Mouse (Mus musculus) heart, adult 8-10 months (tissue): ENCODE data around the gene Actl10. TPM values are rescaled to one million over a fixed set of nuclear protein-coding genes. Genes with fewer than 3 reads are reported as not detected.
A peak's percentile ranks its signal among the peaks of the same experiment; 100 is the strongest.

Experiments
- DNase-seq: peaks from one replicate; pipeline ENCODE4 v3.0.0; 2022; ENCODE audit warnings: low spot score
- total RNA-seq, 4 experiments: library from RNA; stranded (reverse); gene quantifications; 2 replicates each; pipeline ENCODE4 v1.2.4; 2022

The Actl10 gene
- total RNA-seq: not detected

DNA sequence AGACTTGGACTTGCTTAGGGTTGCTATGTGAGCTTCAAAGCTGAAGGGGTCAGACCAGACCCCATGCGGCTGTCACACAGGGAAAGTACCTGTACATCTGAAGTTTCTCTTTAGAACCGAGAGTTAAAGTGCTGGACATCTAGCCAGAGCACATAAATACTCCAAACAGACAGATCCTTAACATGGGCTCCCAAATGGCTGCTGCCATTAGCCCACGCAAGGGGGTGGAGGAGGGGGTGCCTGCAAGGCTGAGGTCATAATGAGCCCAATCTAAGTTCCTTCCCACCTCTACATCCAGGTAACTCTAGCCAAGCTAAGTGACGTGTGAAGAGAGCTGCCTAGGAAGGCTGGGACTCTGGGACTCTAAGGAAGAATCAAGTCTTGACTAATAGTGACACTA, at the start of gene Actl10:
Actl10 (plus strand) TSS at position 301 of the 400 bp plus-strand sequence.
- DNase-seq: no peak

DNA sequence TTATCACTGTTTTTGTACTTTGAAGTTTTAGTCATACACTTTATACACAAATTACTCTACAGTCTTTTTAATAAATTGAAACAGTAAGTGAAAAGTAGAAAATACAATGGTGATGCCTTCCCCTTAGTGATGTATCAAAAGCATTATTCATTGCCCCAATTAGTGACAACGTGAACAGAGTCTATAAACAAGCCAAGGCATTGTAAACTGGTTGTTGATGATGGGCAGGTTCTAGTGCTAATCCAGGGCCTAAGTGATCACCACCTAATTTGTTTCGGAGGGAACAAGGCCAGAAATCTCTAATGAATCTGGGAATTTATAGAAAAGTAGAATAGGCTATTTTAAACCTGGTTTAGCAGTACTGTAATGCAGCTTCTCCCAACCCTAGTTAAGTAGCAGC, 44.5 kb upstream of the Actl10 start:
- DNase-seq: no peak

GRCm38 (mm10) chr2:154507566-154508283, 43.9 kb upstream of the Actl10 start:
- DNase-seq: no peak

DNA sequence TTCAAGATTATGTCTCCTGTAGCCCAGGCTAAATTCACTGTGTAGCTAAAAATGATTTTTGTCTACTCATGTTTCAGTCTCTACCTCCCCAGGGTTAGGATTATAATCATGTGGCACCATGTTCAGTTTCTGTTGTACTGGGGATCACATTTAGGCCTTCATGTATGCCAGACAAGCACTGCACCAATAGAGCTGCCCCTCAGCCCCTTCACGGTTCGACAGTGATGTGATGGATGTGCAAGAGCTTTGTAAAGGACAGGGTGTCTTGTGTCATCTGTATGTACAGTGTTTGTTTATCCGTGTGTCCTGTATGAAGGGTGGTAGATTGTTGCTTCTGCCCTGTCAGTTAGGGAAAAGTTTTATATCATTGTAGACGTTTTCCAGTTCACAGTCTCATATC, 43.1 kb upstream of the Actl10 start:
- no peak for DNase-seq

DNA sequence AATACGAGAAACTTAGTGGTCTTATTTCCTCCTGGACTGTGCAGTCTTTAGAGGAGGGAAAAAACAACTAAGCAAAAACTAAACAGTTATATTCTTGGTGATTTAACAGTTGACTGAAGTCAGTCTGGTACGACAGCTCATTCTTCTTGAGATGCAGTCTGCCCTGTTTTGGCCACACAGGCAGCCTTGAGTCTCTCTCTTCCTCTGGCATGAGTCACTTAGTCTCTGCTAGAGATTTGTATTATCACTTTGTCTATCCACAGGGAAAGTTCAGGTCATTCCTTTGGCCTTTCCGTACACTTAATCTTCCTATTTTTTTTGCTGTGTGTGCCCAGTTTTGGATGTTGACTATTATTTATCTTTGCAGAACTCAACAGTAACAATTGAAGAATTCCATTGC, 41.4 kb upstream of the Actl10 start:
- no peak for DNase-seq

- DNase-seq: no peak
These were observed 34.6 kb upstream of the Actl10 start for GRCm38 (mm10) chr2:154516944-154517343.

GRCm38 (mm10) chr2:154517424-154517823, 34.2 kb upstream of the Actl10 start:
- no peak for DNase-seq

- no peak for DNase-seq
These were observed 30.1 kb upstream of the Actl10 start for GRCm38 (mm10) chr2:154521449-154521848.

DNA sequence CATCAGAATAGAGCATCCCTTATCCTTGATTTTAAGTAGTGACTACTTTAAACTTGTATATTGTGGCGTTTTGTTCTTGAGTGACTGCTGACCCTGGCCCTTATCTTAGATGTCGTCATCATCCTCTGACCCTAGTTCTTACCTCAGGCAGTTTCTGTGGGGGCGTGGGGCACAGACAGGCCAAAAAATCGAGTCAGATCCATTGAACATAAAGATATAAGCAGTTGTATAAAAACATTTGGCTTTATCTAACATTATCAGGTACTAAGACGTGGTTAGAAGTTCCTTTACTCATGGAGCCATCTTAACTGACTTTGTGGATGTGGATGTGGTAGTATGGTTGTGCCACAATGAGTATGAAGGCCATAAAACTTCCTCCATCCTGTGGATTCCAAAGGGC, 29.2 kb upstream of the Actl10 start:
- no peak for DNase-seq

DNA sequence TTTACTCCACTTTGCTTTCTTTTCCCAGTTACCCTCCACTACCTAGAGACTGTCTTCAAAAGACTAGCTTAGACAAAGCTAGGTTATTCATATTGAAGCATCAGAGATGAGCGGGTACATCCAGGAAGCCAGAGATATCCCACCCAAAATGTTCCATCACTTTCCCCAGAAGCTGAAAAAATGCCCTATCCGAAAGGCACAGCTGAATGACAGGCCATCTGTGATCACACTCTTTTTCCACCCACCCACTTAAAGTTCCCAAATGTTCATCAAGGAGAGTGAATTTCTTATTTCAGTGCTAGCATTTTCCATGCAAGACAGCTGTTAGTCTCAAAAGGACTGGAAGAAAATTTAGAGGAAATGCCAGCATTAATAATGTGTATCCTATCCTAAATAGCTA, 26.3 kb upstream of the Actl10 start:
- no peak for DNase-seq

- DNase-seq: no peak
These were observed 25.0 kb upstream of the Actl10 start for GRCm38 (mm10) chr2:154526531-154526930.

- no peak for DNase-seq
These were observed 18.7 kb upstream of the Actl10 start for GRCm38 (mm10) chr2:154532888-154533287.

DNA sequence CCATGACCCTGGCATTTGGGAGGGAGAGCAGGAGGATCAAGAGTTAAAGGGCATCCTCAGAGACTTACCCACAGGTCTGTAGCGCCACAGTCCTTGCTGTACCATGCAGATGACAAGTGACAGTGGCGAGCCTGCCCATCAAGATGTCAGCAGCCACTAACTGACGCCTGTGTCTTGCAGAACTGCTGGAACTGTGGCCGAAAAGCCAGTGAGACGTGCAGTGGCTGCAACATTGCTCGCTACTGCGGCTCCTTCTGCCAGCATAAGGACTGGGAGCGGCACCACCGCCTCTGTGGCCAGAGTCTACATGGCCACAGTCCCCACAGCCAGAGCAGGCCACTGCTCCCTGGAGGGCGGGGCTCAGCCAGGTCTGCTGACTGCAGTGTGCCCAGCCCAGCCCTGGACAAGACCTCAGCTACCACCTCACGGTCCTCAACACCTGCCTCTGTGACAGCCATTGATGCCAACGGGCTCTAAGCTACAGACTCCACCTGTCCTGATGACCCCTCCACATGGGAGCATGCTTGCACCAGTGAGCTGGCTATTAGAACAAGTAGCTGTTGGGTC, 16.8 kb upstream of the Actl10 start:
- DNase-seq: no peak

- DNase-seq: no peak
These were observed 13.3 kb upstream of the Actl10 start for GRCm38 (mm10) chr2:154538310-154538709.

- no peak for DNase-seq
These were observed 12.9 kb upstream of the Actl10 start for GRCm38 (mm10) chr2:154538710-154539109.

DNA sequence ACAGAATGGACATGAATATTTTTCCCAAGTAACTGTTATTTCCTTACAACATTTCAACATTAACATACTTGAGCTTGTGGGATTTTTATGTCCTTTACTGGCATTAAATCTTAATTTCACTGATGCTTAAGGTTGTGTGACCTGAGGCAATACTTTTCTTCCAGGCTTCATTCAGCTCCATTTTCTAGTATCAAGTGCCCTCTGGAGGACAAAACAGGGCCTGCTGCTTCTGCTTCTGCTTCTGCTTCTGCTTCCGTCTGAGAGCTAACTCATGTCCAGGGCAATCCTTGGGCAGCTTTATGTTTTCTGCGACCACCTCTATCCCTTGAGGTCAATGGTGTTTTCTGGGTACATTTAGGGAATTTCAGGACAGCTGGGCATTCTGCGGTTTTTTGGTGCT, 11.9 kb upstream of the Actl10 start:
- DNase-seq: peak; percentile 46

- no peak for DNase-seq
These were observed 9.9 kb upstream of the Actl10 start for GRCm38 (mm10) chr2:154541630-154542029.

- DNase-seq: peak; percentile 73
These were observed 7.8 kb upstream of the Actl10 start for GRCm38 (mm10) chr2:154543567-154544347.

DNA sequence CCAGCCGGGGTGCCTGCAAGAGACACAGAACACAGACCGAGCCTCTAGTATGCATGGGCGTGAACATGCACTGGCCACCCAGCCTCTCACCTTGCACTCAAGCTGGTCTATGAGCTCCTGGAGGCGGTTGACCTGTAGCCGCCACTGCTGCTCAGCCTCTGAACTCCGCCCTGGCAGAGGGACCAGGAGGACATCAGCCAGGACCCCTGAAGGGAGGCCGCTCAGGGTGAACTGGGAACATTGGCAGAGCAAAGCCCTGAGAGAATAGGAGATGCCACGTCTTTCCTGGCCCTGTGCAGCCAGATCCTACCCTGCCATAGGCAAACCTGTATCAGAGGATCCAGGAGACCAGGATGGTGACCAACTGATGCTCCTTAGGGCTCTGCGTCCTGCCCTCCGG, 4.9 kb upstream of the Actl10 start, which contains the start of gene 1700003F12Rik:
1700003F12Rik (plus strand) TSS at position 375 of the 400 bp plus-strand sequence.
- no peak for DNase-seq

DNA sequence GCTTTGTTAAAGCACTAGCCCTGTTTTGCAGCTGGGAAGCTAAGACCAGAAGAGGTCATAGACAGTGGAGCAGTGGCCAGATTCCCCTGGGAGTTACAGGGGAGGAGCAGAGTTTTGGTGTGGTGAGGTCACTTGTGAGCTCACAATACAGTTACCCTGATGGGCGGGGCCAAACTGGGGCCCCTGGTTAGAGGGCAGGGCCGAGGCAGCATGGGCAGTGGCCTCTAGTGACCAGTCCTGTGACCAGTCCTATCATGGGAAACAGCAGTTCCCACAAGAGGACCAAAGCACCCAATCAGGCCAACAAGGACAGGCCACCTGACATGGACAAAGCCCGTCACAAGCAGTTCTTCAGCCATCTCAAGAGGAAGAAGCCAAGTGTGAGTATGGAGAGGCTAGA, 2.9 kb upstream of the Actl10 start:
- no peak for DNase-seq

DNA sequence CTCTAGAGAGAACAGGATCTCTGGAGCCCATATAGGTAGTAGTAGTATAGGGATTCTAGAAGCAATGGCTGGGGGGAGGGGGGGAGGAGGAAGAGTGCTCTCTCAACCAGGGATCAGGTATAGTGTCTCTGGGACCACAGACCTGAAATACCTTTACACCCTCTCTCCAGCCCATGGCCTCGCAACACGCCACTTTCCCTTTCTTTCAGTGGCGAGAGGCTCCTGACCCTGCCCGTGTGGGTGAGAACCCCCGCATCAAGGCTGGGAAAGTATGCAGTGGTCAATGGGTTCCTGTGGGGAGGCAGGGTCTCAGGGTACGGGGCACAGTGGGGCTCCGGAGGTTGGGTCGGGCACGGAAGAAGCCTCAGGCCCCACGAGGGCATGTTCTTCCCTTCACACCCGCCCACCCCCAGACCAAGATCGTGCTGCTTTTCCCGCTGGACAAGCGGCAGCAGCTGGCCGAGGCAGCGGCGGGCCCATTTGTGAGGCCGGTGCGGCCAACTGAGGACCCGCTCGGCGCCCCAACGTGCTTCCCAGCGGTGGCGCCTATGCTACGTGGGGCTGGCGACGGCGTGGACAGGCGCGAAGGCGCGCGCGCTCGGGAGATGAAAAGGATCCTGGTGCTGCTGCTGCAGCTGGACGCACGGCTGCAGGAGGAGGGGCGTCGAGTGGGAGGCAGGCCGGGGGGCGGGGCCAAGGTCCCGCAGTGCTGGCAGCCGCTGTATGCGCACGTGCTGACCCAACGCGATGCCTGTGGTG, 2.3 kb upstream of the Actl10 start:
- peak; percentile 33 for DNase-seq

DNA sequence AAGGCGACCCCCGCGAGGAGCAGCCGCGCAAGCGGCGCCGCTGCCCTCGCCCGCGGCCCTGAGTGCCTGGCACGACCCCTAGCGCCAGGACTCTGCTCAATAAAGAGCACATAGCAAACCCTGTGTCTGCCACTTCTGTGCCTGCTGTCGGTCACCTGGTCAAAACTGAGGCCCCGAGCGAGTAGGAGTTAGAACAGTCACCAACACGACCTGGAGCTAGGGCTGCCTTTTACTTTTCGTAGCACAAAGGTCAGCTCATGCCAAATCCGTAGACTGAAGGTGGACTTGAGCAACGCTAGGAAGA, 1.7 kb upstream of the Actl10 start:
- no peak for DNase-seq
